Mouse (Mus musculus): ENCODE data around the gene Krt27. TPM values are rescaled to one million over a fixed set of nuclear protein-coding genes. Genes with fewer than 3 reads are reported as not detected.
A peak's percentile ranks its signal among the peaks of the same experiment; 100 is the strongest.

Gene Krt27
- polyA plus RNA-seq, 1 experiment from 2014 or later = 0.15 TPM

DNA sequence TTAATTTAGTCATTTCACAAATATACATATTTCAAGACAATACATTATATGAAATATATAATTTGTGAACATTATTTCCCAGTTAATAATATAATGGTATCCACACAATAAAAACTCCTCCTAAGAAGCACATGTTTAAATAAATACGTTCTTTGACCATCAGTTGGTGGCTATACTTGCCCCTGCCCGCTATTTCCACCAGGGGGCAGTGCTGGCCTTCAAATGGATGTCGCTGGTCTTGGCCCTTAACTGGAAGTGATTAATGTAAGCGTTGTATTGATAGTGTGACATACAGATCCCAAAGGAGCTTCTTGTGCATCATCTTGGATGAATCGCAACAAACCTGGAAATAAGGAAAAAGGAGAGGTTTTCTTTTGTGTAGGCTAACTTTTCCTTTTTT is 28.7 kb upstream of the Krt27 start:
- Histone ChIP-seq H3K27ac (replicated peaks) (no peak overlapping the region), H3K4me3 (no peak overlapping the region), H3K9me3 (no peaks in the 10 kb centered on the region), H3K27me3 (replicated peaks; ENCODE audit: low read depth, poor library complexity, severe bottlenecking) (peaks cover 18% of the 10 kb centered on the region), H3K4me1 (no peaks in the 10 kb centered on the region), H3K36me3 (replicated peaks) (no peaks in the 10 kb centered on the region)
- peak; percentile 77 for DNase-seq (ENCODE audit: low spot score)
- WGBS = 16% methylated on average over 5 of the region's 5 CpGs

DNA sequence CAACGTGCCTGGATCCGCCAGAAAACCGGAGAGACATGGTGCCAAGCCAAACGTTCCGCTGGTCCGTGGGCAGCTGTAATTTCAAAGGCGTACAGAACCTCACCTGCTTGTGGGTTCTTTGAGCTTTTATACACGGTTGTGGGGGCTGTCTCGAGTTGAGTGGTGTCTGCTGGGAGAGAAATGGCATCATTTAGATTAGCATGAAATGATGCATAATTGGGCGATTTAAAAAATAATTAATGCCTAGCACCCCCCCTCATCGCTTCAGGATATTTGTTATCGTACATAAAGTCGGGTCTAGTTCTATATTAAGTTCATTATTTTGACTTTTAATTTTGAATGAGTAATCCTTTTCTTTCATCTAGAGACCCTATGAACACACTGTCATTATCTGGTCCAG is 23.9 kb upstream of the Krt27 start, which contains the start of gene Krt28:
Gene Krt28 (minus strand): TSS at position 101 of the 400 bp plus-strand sequence.
- WGBS = 86% methylated on average over 13 of the region's 13 CpGs
- H3K27ac ChIP-seq (replicated peaks) = no peak within 1 kb of the TSS
- H3K27me3 ChIP-seq (replicated peaks; ENCODE audit: low read depth, poor library complexity, severe bottlenecking) = no peaks in the 10 kb centered on the region
- no peaks in the 10 kb centered on the region for H3K4me1 ChIP-seq
- no peaks in the 10 kb centered on the region for H3K9me3 ChIP-seq
- DNase-seq (ENCODE audit: low spot score) = no peak
- no peak within 1 kb of the TSS for H3K4me3 ChIP-seq
- H3K36me3 ChIP-seq (replicated peaks) = no peaks in the 10 kb centered on the region

DNA sequence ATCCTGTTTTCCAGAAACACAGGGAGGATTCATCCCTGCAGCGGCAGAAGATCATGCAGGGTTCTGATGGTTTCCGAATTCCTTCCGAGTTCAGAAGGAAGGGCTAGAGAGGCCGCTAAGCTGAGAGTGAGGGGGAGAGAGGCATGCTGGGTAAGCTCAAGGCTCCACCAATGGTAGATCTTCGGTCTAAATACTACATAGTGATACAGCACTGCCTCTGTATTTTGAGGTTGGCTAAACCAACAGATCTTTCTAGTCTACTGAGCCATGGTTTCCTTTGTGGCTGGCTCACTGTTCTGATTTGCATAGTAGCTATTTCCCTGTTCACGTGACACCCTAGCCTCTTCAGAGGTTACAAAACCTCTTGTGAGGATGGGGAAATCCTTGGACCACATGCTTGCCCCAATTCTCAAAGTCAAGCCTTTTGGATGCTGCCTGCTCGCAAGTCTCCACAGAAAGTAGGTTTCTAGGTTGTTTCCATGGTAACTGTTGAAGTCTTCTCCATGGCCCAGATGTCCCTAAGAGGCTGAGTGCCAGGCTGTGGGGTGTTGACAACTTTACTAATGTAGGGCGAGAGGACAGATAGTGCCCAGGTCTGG is 19.0 kb upstream of the Krt27 start:
- no peak overlapping the region for H3K27ac ChIP-seq (replicated peaks)
- H3K4me1 ChIP-seq = no peaks in the 10 kb centered on the region
- 83% methylated on average over 8 of the region's 8 CpGs for WGBS

DNA sequence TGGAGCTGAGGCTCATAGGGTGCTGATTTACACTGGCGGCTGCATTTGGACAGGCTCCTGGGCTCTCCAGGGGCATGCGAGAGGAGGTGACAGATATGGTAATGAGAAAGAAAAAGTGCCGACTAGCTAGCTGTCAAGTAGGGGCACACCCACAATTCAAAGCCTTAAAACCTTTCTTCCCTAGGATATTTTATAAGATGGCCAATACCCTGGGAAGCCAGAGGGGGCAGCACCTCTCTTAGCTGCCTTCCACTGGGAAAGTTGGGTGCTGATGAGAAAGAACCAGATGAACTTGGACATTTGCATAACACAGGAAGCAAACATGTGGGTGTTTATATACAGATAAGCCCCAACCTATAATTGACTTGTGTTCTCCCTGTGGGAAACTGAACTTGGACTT is 18.3 kb upstream of the Krt27 start:
- Histone ChIP-seq H3K27ac (replicated peaks) (no peak overlapping the region), H3K9me3 (no peaks in the 10 kb centered on the region), H3K4me3 (no peak overlapping the region), H3K27me3 (replicated peaks; ENCODE audit: low read depth, poor library complexity, severe bottlenecking) (no peaks in the 10 kb centered on the region), H3K4me1 (no peaks in the 10 kb centered on the region), H3K36me3 (replicated peaks) (no peaks in the 10 kb centered on the region)
- WGBS = 26% methylated on average over 3 of the region's 3 CpGs
- peak; percentile 23 for DNase-seq (ENCODE audit: low spot score)

More for the DNA sequence above, 19.0 kb upstream of the Krt27 start:
- DNase-seq (ENCODE audit: low spot score) = no peak
- H3K4me3 ChIP-seq = no peak overlapping the region
- no peaks in the 10 kb centered on the region for H3K9me3 ChIP-seq
- no peaks in the 10 kb centered on the region for H3K36me3 ChIP-seq (replicated peaks)
- H3K27me3 ChIP-seq (replicated peaks; ENCODE audit: low read depth, poor library complexity, severe bottlenecking) = no peaks in the 10 kb centered on the region

DNA sequence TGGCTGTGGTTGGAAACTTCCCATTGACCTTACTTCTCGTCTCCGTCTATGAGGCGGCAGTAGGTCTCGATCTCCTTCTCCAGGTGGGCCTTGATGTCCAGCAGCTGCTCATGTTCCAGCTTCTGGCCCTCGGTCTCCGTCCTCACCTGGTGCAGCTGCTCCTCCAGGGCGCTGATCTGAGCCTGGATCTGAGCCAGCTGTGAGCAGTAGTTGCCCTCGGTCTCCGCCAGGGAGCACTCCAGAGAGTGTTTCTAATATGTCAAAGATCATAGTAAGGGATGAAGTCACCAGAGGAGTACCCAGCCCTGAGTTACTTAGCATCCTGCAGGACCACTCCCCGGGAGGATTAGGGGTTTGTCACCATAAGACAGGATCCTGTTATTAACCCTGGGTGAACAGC is 15.9 kb upstream of the Krt27 start:
- no peaks in the 10 kb centered on the region for H3K9me3 ChIP-seq
- H3K36me3 ChIP-seq (replicated peaks) = no peaks in the 10 kb centered on the region
- H3K4me1 ChIP-seq = no peaks in the 10 kb centered on the region
- no peak overlapping the region for H3K4me3 ChIP-seq
- H3K27me3 ChIP-seq (replicated peaks; ENCODE audit: low read depth, poor library complexity, severe bottlenecking) = no peaks in the 10 kb centered on the region
- no peak overlapping the region for H3K27ac ChIP-seq (replicated peaks)
- 50% methylated on average over 10 of the region's 10 CpGs for WGBS
- no peak for DNase-seq (ENCODE audit: low spot score)

DNA sequence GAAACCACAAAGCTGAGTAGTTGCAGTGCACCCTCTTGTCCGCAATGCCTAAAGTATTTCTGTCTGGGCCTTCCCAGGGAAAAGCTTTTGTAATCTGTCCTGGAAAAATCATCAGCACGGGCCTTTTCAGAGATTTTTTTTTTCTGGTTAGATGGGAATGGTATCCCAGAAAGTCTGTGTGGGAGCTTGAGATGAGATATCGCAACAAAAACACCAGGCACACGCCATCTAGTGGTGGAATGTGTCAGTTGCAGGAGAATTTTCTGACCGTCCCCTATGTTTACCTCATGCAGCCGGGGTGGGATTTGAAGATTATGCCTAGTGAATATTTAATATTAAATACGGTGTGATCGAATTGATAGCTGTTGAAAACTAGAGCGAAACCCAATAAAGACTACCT is 13.5 kb upstream of the Krt27 start:
- no peaks in the 10 kb centered on the region for H3K9me3 ChIP-seq
- H3K27ac ChIP-seq (replicated peaks) = no peak overlapping the region
- H3K36me3 ChIP-seq (replicated peaks) = no peaks in the 10 kb centered on the region
- WGBS = 28% methylated on average over 9 of the region's 9 CpGs
- no peaks in the 10 kb centered on the region for H3K4me1 ChIP-seq
- no peaks in the 10 kb centered on the region for H3K27me3 ChIP-seq (replicated peaks; ENCODE audit: low read depth, poor library complexity, severe bottlenecking)
- DNase-seq (ENCODE audit: low spot score) = peak; percentile 40
- no peak overlapping the region for H3K4me3 ChIP-seq

DNA sequence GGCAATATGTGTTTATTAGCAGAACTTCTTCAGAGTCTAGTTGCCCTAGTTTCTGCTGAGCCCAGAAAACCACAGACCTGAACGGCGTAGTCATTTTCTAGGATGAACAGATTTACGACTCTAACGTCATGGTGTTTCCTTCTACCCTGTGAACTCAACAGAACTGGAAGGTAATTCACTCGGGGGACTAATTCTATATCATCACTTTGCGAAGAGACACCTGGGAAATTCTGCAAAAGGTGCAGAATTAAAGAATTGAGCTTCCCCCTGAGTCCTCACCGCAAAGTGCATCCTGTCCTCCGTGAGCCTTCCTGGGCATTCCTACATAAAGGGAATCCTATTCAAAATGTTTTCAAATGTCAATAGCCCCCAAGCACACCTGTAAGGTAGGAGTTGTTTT is 10.5 kb upstream of the Krt27 start:
- Histone ChIP-seq H3K4me1 (no peaks in the 10 kb centered on the region), H3K9me3 (no peaks in the 10 kb centered on the region), H3K27me3 (replicated peaks; ENCODE audit: low read depth, poor library complexity, severe bottlenecking) (no peaks in the 10 kb centered on the region), H3K27ac (replicated peaks) (no peak overlapping the region), H3K4me3 (no peak overlapping the region), H3K36me3 (replicated peaks) (no peaks in the 10 kb centered on the region)
- DNase-seq (ENCODE audit: low spot score) = no peak
- WGBS = 87% methylated on average over 8 of the region's 8 CpGs

DNA sequence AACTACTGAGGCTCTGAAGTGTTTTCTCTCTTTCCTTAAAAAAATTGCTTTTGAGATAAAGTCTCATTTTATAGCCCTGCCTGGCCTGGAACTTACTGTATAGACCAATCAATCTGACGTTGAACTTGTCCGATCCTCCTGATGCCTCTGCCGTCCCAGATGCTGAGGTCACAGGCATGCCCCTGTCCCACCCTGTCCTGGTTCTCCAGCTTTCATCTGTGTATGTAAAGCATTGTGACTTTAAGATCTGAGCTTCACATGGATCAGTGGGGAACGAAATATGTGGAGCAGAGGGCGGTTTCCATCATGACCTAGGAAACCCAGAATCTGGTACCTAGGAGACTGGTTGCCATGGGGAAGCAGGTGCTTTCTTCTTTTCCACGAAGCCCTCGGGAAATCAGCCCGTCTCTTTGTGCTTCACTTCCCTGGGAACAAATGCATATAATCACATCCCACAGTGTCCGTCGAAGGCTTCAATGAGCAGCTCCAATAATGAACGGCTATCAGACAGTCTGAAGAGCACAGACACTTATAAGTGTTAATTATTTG is 11.5 kb downstream of the Krt27 start:
- Histone ChIP-seq H3K27me3 (replicated peaks; ENCODE audit: low read depth, poor library complexity, severe bottlenecking) (no peaks in the 10 kb centered on the region), H3K36me3 (replicated peaks) (no peaks in the 10 kb centered on the region), H3K9me3 (no peaks in the 10 kb centered on the region), H3K27ac (replicated peaks) (no peak overlapping the region), H3K4me3 (no peak overlapping the region), H3K4me1 (no peaks in the 10 kb centered on the region)
- no peak for DNase-seq (ENCODE audit: low spot score)
- WGBS = 78% methylated on average over 11 of the region's 11 CpGs

DNA sequence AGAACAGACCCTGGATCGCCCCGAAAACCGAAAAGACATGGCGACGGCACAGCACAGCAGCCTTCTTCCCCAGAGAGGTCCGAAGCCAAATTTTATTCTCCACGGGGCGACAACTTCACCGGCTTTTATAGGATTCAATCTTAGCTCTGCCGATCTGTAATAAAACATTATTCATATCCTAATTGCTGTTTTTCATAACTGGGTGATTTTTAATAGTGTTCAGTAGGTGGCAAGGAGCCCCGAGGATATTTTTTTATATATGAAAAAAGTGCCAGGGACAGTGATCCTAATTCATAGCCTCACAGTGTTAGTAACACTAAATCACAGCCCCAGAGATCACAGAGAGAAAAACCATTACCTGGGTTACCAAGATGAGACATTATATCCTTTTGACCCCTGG is 13.0 kb downstream of the Krt27 start, which contains the start of gene Krt26:
Gene Krt26 (minus strand): TSS at position 101 of the 400 bp plus-strand sequence.
- H3K9me3 ChIP-seq = no peaks in the 10 kb centered on the region
- no peaks in the 10 kb centered on the region for H3K4me1 ChIP-seq

DNA sequence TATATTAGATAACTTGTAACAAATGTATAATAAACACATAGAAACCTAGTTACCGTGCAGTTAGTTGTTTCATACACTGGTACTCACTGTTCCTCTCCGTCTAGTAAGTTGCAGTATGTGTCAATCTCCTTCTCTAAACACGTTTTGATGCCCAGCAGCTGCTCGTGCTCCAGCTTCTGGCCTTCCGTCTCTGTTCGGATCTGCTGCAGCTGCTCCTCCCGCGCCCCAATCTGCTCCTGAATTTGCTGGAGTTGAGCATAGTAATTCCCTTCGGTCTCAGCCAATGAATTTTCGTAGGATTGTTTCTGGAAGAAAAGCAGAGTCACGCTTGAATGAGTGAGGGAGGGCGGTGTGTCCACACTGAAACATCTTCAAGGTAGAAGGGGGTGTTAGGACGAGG is 17.5 kb downstream of the Krt27 start:
- H3K27ac ChIP-seq (replicated peaks) = no peak overlapping the region
- no peaks in the 10 kb centered on the region for H3K27me3 ChIP-seq (replicated peaks; ENCODE audit: low read depth, poor library complexity, severe bottlenecking)
- H3K9me3 ChIP-seq = no peaks in the 10 kb centered on the region
- no peaks in the 10 kb centered on the region for H3K36me3 ChIP-seq (replicated peaks)
- 82% methylated on average over 13 of the region's 13 CpGs for WGBS
- H3K4me1 ChIP-seq = no peaks in the 10 kb centered on the region
- no peak for DNase-seq (ENCODE audit: low spot score)
- no peak overlapping the region for H3K4me3 ChIP-seq

More for the DNA sequence above, 13.0 kb downstream of the Krt27 start, which contains the start of gene Krt26:
- 93% methylated on average over 11 of the region's 11 CpGs for WGBS
- no peak within 1 kb of the TSS for H3K4me3 ChIP-seq
- no peaks in the 10 kb centered on the region for H3K27me3 ChIP-seq (replicated peaks; ENCODE audit: low read depth, poor library complexity, severe bottlenecking)
- H3K36me3 ChIP-seq (replicated peaks) = no peaks in the 10 kb centered on the region
- DNase-seq (ENCODE audit: low spot score) = no peak
- H3K27ac ChIP-seq (replicated peaks) = no peak within 1 kb of the TSS

DNA sequence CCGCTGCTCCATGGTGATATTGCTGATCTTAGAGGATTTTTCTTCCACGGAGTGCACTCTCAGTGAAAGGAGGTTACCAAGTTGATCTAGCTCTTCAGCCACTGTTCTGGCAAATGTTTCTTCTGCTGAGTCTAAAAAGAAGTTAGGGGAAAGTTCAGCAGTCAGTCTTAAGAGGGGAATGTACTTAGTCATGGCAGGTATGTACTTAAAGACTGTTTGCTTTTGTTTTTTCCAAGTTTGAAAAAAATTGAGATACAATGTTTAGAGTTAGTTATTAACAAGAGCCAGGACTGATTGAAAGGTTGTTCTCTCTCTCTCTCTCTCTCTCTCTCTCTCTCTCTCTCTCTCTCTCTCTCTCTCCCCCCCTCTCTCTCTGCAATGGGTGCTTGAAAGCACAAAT is 21.2 kb downstream of the Krt27 start:
- Histone ChIP-seq H3K4me3 (no peak overlapping the region), H3K27ac (replicated peaks) (no peak overlapping the region), H3K4me1 (peaks cover 5% of the 10 kb centered on the region), H3K27me3 (replicated peaks; ENCODE audit: low read depth, poor library complexity, severe bottlenecking) (no peaks in the 10 kb centered on the region), H3K9me3 (no peaks in the 10 kb centered on the region), H3K36me3 (replicated peaks) (no peaks in the 10 kb centered on the region)
- WGBS = 78% methylated on average over 2 of the region's 2 CpGs
- DNase-seq (ENCODE audit: low spot score) = no peak

DNA sequence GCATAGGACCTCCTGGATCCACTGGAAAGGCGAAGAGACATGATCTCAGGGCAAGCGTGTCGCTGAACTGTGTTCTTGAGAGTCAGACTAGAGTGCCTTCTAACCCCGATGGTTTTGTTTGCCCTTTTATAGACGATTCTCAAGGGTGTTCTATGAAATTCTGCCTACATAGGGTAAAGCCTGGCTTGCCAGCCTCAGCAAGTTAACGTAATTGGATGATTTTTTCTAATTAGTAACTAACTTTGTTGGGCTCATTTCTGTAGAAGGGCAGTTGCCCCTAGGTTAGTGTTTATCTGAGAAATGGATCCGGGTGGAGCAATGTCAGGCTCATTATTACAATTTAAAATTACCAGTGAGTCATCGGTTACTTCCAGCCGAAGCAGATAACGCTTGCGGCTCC is 28.1 kb downstream of the Krt27 start, which contains the start of gene Krt25:
Gene Krt25 (minus strand): TSS at position 101 of the 400 bp plus-strand sequence.
- no peaks in the 10 kb centered on the region for H3K27me3 ChIP-seq (replicated peaks; ENCODE audit: low read depth, poor library complexity, severe bottlenecking)
- H3K36me3 ChIP-seq (replicated peaks) = no peaks in the 10 kb centered on the region
- peaks cover 4% of the 10 kb centered on the region for H3K4me1 ChIP-seq
- no peak within 1 kb of the TSS for H3K27ac ChIP-seq (replicated peaks)
- DNase-seq (ENCODE audit: low spot score) = no peak
- WGBS = 90% methylated on average over 11 of the region's 11 CpGs
- H3K4me3 ChIP-seq = no peak within 1 kb of the TSS
- H3K9me3 ChIP-seq = no peaks in the 10 kb centered on the region

DNA sequence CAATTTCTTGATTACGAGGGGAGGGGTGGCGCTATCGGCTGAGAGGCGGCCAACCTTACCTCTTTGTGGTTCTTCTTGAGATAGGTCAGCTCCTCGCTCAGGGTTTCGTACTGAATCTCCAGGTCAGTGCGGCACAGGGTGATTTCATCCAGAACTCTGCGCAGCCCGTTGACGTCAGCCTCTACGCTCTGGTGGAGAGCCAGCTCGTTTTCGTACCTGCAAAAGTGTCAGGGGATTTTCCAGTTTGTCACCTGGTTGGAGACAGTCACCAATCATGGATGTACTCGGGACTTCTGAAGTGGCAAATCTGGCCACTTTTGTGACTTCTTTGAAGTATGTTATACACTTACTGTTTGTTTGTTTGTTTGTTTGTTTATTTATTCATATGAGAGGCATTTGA is 29.8 kb downstream of the Krt27 start:
- H3K27me3 ChIP-seq (replicated peaks; ENCODE audit: low read depth, poor library complexity, severe bottlenecking) = no peaks in the 10 kb centered on the region
- H3K4me3 ChIP-seq = no peak overlapping the region
- no peak overlapping the region for H3K27ac ChIP-seq (replicated peaks)
- no peaks in the 10 kb centered on the region for H3K9me3 ChIP-seq
- no peaks in the 10 kb centered on the region for H3K4me1 ChIP-seq
- whole genome bisulfite sequencing = 91% methylated on average over 14 of the region's 14 CpGs
- H3K36me3 ChIP-seq (replicated peaks) = no peaks in the 10 kb centered on the region
- no peak for DNase-seq (ENCODE audit: low spot score)

All from embryonic facial prominence, embryonic 10.5 days (tissue).